Mouse (Mus musculus) heart, embryonic 13.5 days (tissue): Measurements from ENCODE around the gene Snx17. TPM values are rescaled to one million over a fixed set of nuclear protein-coding genes. Genes with fewer than 3 reads are reported as not detected.

Experiments
- ATAC-seq: fragments of 200-750 bp; cut with Nextera tagmentation; 2 replicates; pipeline ENCODE4 v1.8.0; 2017; ENCODE audit warnings: moderate TSS enrichment; ENCODE audit not compliant: insufficient number of reproducible peaks, low FRiP score, low TSS enrichment; ENCODE audit errors: extremely low read depth
- H3K27ac ChIP-seq: fragments of 300-500 bp; sonication (generic); replicated peaks from 2 replicates; pipeline ENCODE4 v1.5.1; 2015; ENCODE audit warnings: moderate library complexity, mild to moderate bottlenecking, inconsistent platforms
- H3K27me3 ChIP-seq: fragments of 300-500 bp; sonication (generic); replicated peaks from 2 replicates; pipeline ENCODE4 v1.6.1; 2015; ENCODE audit warnings: mild to moderate bottlenecking, inconsistent platforms
- H3K36me3 ChIP-seq: fragments of 300-500 bp; sonication (generic); 2 replicates; pipeline ENCODE4 v1.6.1; 2015; ENCODE audit warnings: mild to moderate bottlenecking, inconsistent platforms
- H3K4me1 ChIP-seq: fragments of 300-500 bp; sonication (generic); 2 replicates; pipeline ENCODE4 v1.6.1; 2015; ENCODE audit warnings: inconsistent platforms
- H3K4me2 ChIP-seq: fragments of 300-500 bp; sonication (generic); 2 replicates; pipeline ENCODE4 v1.6.1; 2015; ENCODE audit warnings: inconsistent platforms, mild to moderate bottlenecking, moderate library complexity
- H3K4me3 ChIP-seq: fragments of 300-500 bp; sonication (generic); 2 replicates; pipeline ENCODE4 v1.5.1; 2015; ENCODE audit warnings: moderate library complexity, mild to moderate bottlenecking, inconsistent platforms
- H3K9ac ChIP-seq: fragments of 300-500 bp; sonication (generic); 2 replicates; pipeline ENCODE4 v1.6.1; 2015; ENCODE audit warnings: inconsistent platforms, mild to moderate bottlenecking, moderate library complexity
- H3K9me3 ChIP-seq: fragments of 300-500 bp; sonication (generic); 2 replicates; pipeline ENCODE4 v1.6.1; 2016; ENCODE audit warnings: inconsistent platforms
- whole genome bisulfite sequencing: fragments of 180-500 bp; shearing (Covaris S2); methylation state at CpG from one replicate; pipeline ENCODE4 v1.1.7; 2015; ENCODE audit warnings: mixed read lengths; 5-methylcytosine and 5-hydroxymethylcytosine counted together
- polyA plus RNA-seq: library from polyadenylated mRNA; unstranded; fragments of >200 nt; fragmentation: Nextera tagmentation; extraction: Ambion mirVana; gene quantifications from 2 replicates; pipeline ENCODE4 v1.2.1, GENCODE M21; 2015

The Snx17 gene
- polyA plus RNA-seq, 1 experiment from 2014 or later = 112 TPM

DNA sequence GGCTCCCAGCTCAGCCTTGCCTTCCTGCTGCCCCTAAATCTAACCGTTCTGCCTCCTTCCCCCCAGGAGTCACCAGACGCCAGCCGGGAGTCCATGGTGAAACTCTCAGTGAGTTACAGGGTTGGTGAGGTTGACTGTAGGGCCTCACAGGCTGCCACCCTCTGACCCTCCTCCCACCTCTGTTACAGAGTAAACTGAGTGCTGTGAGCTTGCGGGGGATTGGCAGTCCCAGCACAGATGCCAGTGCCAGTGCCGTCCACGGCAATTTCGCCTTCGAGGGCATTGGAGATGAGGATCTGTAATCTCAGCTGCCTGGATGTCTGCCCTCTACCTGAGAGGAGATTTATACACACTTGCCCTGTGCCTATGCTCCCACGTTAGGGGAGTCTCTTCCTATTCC, 5.1 kb downstream of the Snx17 start:
- 0 out of 2 replicates have a peak overlapping the region, but pooled peaks have one; percentile 15 for H3K27ac ChIP-seq
- no peak overlapping the region for H3K9ac ChIP-seq
- no peak for ATAC-seq
- no peak overlapping the region for H3K4me3 ChIP-seq
- peaks cover 73% of the 10 kb centered on the region for H3K36me3 ChIP-seq
- H3K4me2 ChIP-seq = no peak overlapping the region
- peaks cover 4% of the 10 kb centered on the region for H3K9me3 ChIP-seq
- no peaks in the 10 kb centered on the region for H3K27me3 ChIP-seq
- peaks cover 34% of the 10 kb centered on the region for H3K4me1 ChIP-seq
- WGBS = 76% methylated on average over 9 of the region's 9 CpGs

GRCm38 (mm10) chr5:31198616-31199320, 5.7 kb downstream of the Snx17 start:
- H3K27ac ChIP-seq = no peak overlapping the region
- WGBS = 79% methylated on average over 5 of the region's 5 CpGs

DNA sequence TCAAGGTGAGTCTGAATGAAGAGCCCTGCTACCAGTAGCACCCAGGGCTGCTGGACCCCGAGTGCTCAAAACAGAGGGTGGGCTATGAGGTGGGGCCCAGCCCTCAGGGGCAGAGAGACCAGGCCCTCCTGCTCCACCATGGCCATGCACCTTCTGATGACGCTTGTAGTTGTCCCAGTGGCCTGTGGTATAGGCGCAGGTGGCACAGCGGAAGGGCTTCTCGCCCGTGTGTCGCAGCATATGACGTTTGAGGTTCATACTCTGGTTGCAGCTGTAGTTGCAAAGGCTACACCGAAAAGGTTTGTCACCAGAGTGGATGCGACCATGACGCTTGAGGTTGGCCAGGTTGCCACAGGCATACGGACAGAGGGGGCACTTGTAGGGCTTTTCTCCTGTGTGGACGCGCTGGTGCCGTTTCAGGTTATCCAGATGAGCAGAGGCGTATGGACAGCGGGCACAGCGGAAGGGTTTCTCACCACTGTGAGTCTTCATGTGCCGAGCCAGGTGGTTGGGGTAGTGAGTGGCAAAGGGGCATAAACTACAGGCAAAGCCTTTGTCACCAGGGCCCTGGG, 6.4 kb downstream of the Snx17 start:
- Histone ChIP-seq H3K36me3 (peaks cover 84% of the 10 kb centered on the region), H3K27ac (no peak overlapping the region), H3K27me3 (no peaks in the 10 kb centered on the region), H3K9me3 (peaks cover 4% of the 10 kb centered on the region), H3K4me3 (no peak overlapping the region), H3K9ac (no peak overlapping the region), H3K4me1 (peaks cover 28% of the 10 kb centered on the region), H3K4me2 (no peak overlapping the region)
- ATAC-seq = no peak
- 88% methylated on average over 19 of the region's 19 CpGs for WGBS

More at GRCm38 (mm10) chr5:31198616-31199320, 5.7 kb downstream of the Snx17 start:
- peaks cover 79% of the 10 kb centered on the region for H3K36me3 ChIP-seq
- no peak overlapping the region for H3K4me3 ChIP-seq
- peaks cover 34% of the 10 kb centered on the region for H3K4me1 ChIP-seq
- no peak overlapping the region for H3K9ac ChIP-seq
- no peak overlapping the region for H3K4me2 ChIP-seq
- no peak for ATAC-seq
- no peaks in the 10 kb centered on the region for H3K27me3 ChIP-seq
- peaks cover 4% of the 10 kb centered on the region for H3K9me3 ChIP-seq

DNA sequence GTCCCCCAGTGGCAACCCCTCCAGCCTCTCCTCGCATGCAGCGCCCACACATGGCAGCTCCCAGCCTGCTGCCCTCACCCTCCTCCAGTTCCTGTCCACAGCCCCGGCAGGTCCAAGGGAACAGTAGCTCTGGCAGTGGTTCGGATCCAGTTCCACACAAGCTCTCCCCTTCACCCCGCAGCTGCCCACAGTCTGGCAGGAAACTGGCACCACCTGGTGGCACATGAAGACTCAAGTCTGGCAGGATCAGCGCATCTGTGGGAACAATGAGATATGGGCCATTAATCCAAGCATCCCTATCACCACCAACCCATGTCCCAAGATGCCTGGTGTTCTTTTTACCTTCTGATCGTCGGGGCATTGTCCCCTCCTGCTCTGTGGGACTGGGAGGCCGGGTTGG, 6.9 kb downstream of the Snx17 start:
- ATAC-seq = no peak
- H3K27me3 ChIP-seq = no peaks in the 10 kb centered on the region
- H3K4me2 ChIP-seq = no peak overlapping the region
- no peak overlapping the region for H3K27ac ChIP-seq
- peaks cover 24% of the 10 kb centered on the region for H3K4me1 ChIP-seq
- peaks cover 4% of the 10 kb centered on the region for H3K9me3 ChIP-seq
- peaks cover 84% of the 10 kb centered on the region for H3K36me3 ChIP-seq
- 85% methylated on average over 9 of the region's 9 CpGs for WGBS
- 0 out of 2 replicates have a peak overlapping the region, but pooled peaks have one; percentile 77 for H3K4me3 ChIP-seq
- no peak overlapping the region for H3K9ac ChIP-seq

DNA sequence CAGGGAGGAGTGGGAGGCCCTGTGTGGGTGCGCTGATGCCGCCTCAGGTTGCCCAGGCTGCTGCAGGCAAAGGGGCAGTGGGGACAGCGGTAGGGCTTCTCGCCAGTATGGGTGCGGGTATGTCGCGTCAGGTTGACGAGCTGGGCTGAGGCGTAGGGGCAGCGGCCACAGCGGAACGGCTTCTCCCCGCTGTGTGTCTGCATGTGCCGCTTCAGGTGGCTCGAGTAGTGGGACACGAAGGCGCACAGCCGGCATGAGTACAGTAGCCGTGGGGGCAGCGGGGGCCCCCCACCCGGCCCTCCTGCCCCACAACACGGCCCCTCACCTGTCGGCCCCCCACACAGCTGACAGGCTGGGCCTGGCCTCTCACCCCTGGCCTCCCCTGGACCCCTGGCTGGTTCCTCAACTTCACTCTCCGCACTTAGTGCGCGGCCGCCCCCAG, 7.3 kb downstream of the Snx17 start:
- Histone ChIP-seq H3K9me3 (peaks cover 4% of the 10 kb centered on the region), H3K4me3 (peak overlapping the region; percentile 77; the same call in 1 of the 2 replicates), H3K27me3 (no peaks in the 10 kb centered on the region), H3K9ac (peak overlapping the region; percentile 90), H3K4me2 (peak overlapping the region; percentile 94), H3K4me1 (peaks cover 24% of the 10 kb centered on the region), H3K27ac (no peak overlapping the region), H3K36me3 (peaks cover 84% of the 10 kb centered on the region)
- WGBS = 88% methylated on average over 27 of the region's 27 CpGs
- no peak for ATAC-seq

- Histone ChIP-seq H3K9me3 (peaks cover 4% of the 10 kb centered on the region), H3K27ac (peak overlapping the region; percentile 79), H3K4me2 (peak overlapping the region; percentile 94), H3K36me3 (peaks cover 84% of the 10 kb centered on the region), H3K4me1 (peaks cover 24% of the 10 kb centered on the region), H3K9ac (peak overlapping the region; percentile 90), H3K27me3 (no peaks in the 10 kb centered on the region), H3K4me3 (peak overlapping the region; percentile 77)
- ATAC-seq = no peak
- 14% methylated on average over 13 of the region's 13 CpGs for WGBS
Observed at GRCm38 (mm10) chr5:31201042-31201741, 8.2 kb downstream of the Snx17 start.

DNA sequence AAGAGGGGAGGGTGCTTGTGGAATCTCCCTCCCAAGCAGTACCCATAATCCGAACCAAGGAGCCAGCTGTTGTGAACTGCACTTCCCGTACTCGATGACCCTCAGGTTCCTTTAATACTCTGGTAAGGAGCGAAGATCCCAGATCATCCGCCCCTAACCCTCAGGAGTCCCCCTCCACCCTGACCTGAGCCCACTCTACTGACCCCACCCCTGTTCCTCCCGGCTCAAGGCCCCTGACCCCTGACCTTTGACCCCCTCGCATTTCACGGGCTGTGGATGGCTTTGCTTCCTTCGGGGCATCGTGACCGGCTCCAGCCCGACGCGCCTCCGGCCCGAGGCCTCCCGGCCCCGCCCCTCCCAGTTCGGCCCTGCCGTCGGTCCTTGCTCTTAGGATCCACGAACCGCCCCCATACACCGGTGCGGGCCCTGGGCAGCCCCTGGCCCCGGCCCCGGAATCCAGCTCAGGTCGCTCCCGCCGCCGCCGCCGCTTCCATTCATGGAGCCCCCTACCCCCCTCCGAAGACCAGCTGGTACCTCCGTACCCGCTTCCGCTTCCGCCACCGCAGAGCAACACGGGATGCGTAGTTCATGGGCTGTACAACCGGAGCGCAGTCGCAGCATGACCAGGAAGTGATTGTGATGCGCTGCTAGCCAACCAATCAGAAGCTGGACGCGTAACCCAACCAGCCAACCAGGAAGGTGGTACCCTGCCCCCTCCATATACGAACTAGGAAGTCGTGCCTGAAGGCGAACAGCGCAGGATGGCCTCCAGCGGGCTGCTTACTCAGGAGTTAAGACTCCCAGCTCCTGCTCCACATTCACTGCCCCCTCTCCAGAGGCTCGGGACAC, 8.9 kb downstream of the Snx17 start, which contains the start of gene Zfp513:
TSS of gene Zfp513 (minus strand) at position 562 of the 849 bp plus-strand sequence.
- peaks cover 82% of the 10 kb centered on the region for H3K36me3 ChIP-seq

GRCm38 (mm10) chr5:31202933-31203332, 9.9 kb downstream of the Snx17 start:
- Histone ChIP-seq H3K9me3 (peaks cover 4% of the 10 kb centered on the region), H3K4me2 (peak overlapping the region; percentile 94), H3K4me1 (peaks cover 24% of the 10 kb centered on the region), H3K27ac (peak overlapping the region; percentile 83), H3K36me3 (peaks cover 82% of the 10 kb centered on the region), H3K27me3 (no peaks in the 10 kb centered on the region), H3K4me3 (peak overlapping the region; percentile 77), H3K9ac (peak overlapping the region; percentile 84; the same call in 1 of the 2 replicates)
- no peak for ATAC-seq
- 81% methylated on average over 7 of the region's 7 CpGs for WGBS

More for the DNA sequence above, 8.9 kb downstream of the Snx17 start, which contains the start of gene Zfp513:
- Histone ChIP-seq H3K9ac (peak within 1 kb of the TSS; percentile 90), H3K27ac (peak within 1 kb of the TSS; percentile 83), H3K27me3 (no peaks in the 10 kb centered on the region), H3K9me3 (peaks cover 4% of the 10 kb centered on the region), H3K4me2 (peak within 1 kb of the TSS; percentile 94), H3K4me3 (peak within 1 kb of the TSS; percentile 77), H3K4me1 (peaks cover 24% of the 10 kb centered on the region)
- ATAC-seq = peak; percentile 91
- WGBS = under 1% methylated on average over 53 of the region's 53 CpGs

DNA sequence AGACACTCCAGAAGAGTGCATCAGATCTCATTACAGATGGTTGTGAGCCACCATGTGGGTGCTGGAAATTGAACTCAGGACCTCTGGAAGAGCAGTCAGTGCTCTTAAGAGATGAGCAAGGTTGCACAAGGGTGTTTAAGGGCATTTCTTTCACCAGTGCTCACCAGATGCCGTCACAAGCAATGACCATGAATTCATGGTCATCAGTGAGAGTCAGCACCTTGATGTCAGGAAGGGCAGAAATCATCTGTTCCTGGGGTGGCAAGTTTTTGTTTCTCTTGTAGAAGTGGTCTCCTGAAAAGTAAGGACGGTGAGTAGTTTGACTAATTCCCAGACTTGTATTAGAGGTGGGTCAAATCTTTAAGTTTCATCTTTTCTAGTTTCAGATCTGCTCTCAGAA, 10.8 kb downstream of the Snx17 start:
- H3K9me3 ChIP-seq = peaks cover 4% of the 10 kb centered on the region
- no peaks in the 10 kb centered on the region for H3K27me3 ChIP-seq
- WGBS = 85% methylated on average over 2 of the region's 2 CpGs
- no peak overlapping the region for H3K27ac ChIP-seq
- H3K36me3 ChIP-seq = peaks cover 78% of the 10 kb centered on the region
- H3K9ac ChIP-seq = no peak overlapping the region
- H3K4me1 ChIP-seq = peaks cover 24% of the 10 kb centered on the region
- ATAC-seq = no peak
- H3K4me3 ChIP-seq = no peak overlapping the region
- no peak overlapping the region for H3K4me2 ChIP-seq

GRCm38 (mm10) chr5:31204421-31204820, 11.4 kb downstream of the Snx17 start:
- WGBS = 87% methylated on average over 6 of the region's 6 CpGs
- H3K4me2 ChIP-seq = no peak overlapping the region
- peaks cover 73% of the 10 kb centered on the region for H3K36me3 ChIP-seq
- H3K4me3 ChIP-seq = no peak overlapping the region
- H3K27me3 ChIP-seq = no peaks in the 10 kb centered on the region
- H3K27ac ChIP-seq = no peak overlapping the region
- H3K9me3 ChIP-seq = peaks cover 4% of the 10 kb centered on the region
- no peak overlapping the region for H3K9ac ChIP-seq
- H3K4me1 ChIP-seq = peaks cover 24% of the 10 kb centered on the region
- no peak for ATAC-seq
